ENCODE assay signal across 10 mouse cellular contexts in the genomic region with DNA sequence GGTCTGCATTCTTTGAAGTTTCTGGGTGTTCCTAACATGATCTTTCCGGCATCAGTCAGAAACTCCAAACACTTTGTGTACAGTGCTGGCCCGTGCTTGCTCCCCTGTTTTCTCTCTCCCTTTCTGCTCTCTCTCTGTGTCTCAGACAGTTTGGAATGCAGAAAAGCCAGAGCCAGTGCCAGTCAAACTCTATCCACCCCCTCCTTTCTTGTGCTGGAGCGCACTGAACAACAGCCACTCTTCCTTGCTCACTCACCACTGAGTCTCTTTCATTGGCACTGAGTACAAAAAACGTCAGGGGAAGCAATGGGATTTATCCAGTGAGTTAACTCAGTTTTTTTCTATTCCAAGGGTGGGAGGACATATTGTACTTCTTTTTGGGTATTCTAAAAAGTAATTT.
DNase-seq lines count a peak whose midpoint lies in the region; ATAC-seq lines count a peak whose summit lies in the region.
"Had no signal": no experiment of that assay in that cellular context is flagged by ENCODE, and none has a peak within 500 bp of the region (broad histone marks: within the 10 kb centered on the region; RNA-seq: fewer than 3 reads in every experiment).

No protein-coding gene starts in this region.

- no peaks in the 10 kb centered on the region for H3K36me3 ChIP-seq in forebrain, embryonic 12.5 days (replicated peaks)
- no peaks in the 10 kb centered on the region for H3K36me3 ChIP-seq in hindbrain, embryonic 10.5 days

- H3K27me3 ChIP-seq in forebrain, embryonic 12.5 days = no peaks in the 10 kb centered on the region
- no peaks in the 10 kb centered on the region for H3K27me3 ChIP-seq in hindbrain, embryonic 10.5 days (ENCODE audit: insufficient read depth, poor library complexity, severe bottlenecking)
- H3K27me3 ChIP-seq: CH12.LX had no signal

- DNase-seq in frontal cortex, postnatal 14 days (ENCODE audit: low spot score in 2 of 2) = no peak
- peak; percentile 13 for DNase-seq in MN1 (ENCODE audit: low spot score)
- DNase-seq in hindbrain, embryonic 10.5 days (ENCODE audit: low spot score) = peak; percentile 46
- peak; percentile 22 for DNase-seq in lung, postnatal 25 days (ENCODE audit: low spot score)
- peak; percentile 32 to 44 for DNase-seq in urinary bladder, postnatal 36 days (ENCODE audit: low spot score in 2 of 2)
- no peak for DNase-seq in thymus, postnatal 10 days (ENCODE audit: low spot score in 2 of 2)

- H3K9ac ChIP-seq in forebrain, embryonic 12.5 days = no peak overlapping the region

- H3K27ac ChIP-seq in forebrain, embryonic 12.5 days = no peak overlapping the region
- H3K27ac ChIP-seq in hindbrain, embryonic 10.5 days = peak overlapping the region; percentile 53
- H3K27ac ChIP-seq: macrophage had no signal

- peak; percentile 99 for ATAC-seq in frontal cortex, adult (ENCODE audit: low TSS enrichment)
- ATAC-seq in forebrain, embryonic 12.5 days (ENCODE audit: low FRiP score) = peak; percentile 87

- 3% methylated on average over 4 of the region's 4 CpGs for WGBS in forebrain, embryonic 12.5 days
- 20% methylated on average over 4 of the region's 4 CpGs for WGBS in hindbrain, embryonic 10.5 days

- H3K4me2 ChIP-seq in forebrain, embryonic 12.5 days = no peak overlapping the region

- H3K9me3 ChIP-seq in forebrain, embryonic 12.5 days = no peaks in the 10 kb centered on the region
- H3K9me3 ChIP-seq in hindbrain, embryonic 10.5 days = no peaks in the 10 kb centered on the region

- peaks cover 6% of the 10 kb centered on the region for H3K4me1 ChIP-seq in forebrain, embryonic 12.5 days
- peaks cover 15% of the 10 kb centered on the region for H3K4me1 ChIP-seq in hindbrain, embryonic 10.5 days (replicated peaks)

- H3K4me3 ChIP-seq in forebrain, embryonic 12.5 days (replicated peaks) = no peak overlapping the region
- H3K4me3 ChIP-seq in hindbrain, embryonic 10.5 days = no peak overlapping the region

Comparison
In these comparisons a context has a peak if more than half of its experiments do, and no peak if none do; other contexts are left out.
1. DNase-seq: peak in MN1 (single experiment), hindbrain, embryonic 10.5 days (single experiment), lung, postnatal 25 days (single experiment) and urinary bladder, postnatal 36 days (2 of 2); none in frontal cortex, postnatal 14 days (0 of 2) and thymus, postnatal 10 days (0 of 2).